Mouse (Mus musculus) MEL (cell line): ENCODE results near the gene Krtap9-3. TPM values are rescaled to one million over a fixed set of nuclear protein-coding genes. Genes with fewer than 3 reads are reported as not detected.

Experiments
- DNase-seq: peaks from one replicate; pipeline ENCODE4 v3.0.0; 2011; ENCODE audit warnings: low read depth, low spot score
- H3K27ac ChIP-seq: 2 replicates; pipeline ENCODE4 v1.5.1; 2012; ENCODE audit warnings: low read depth, mild to moderate bottlenecking, control low read depth, low read length, moderate library complexity; ENCODE audit not compliant: control insufficient read depth
- H3K27me3 ChIP-seq, 2 experiments: fragments of 150-350 bp in 1 of 2; sonication (generic) in 1 of 2; 2 replicates each; pipeline ENCODE4 v1.6.1; 2012; ENCODE audit warnings: low read length in 2 of 2, mild to moderate bottlenecking in 2 of 2, improper control_type of control experiment in 1 of 2, moderate library complexity in 1 of 2; ENCODE audit not compliant: insufficient read depth in 2 of 2, control insufficient read depth in 1 of 2
- H3K36me3 ChIP-seq, 2 experiments: 2 replicates each; pipeline ENCODE4 v1.6.1; 2012 to 2014; ENCODE audit warnings: low read length in 2 of 2, improper control_type of control experiment in 1 of 2, inconsistent platforms in 1 of 2, mild to moderate bottlenecking in 1 of 2; ENCODE audit not compliant: insufficient read depth in 2 of 2, control insufficient read depth in 1 of 2
- H3K4me1 ChIP-seq, 2 experiments: fragments of 150-350 bp in 1 of 2; sonication (generic) in 1 of 2; 2 replicates each; pipeline ENCODE4 v1.6.1; 2012; ENCODE audit warnings: low read length in 2 of 2, improper control_type of control experiment in 1 of 2, mild to moderate bottlenecking in 1 of 2; ENCODE audit not compliant: insufficient read depth in 2 of 2, control insufficient read depth in 1 of 2
- H3K4me3 ChIP-seq, 2 experiments: fragments of 150-350 bp in 1 of 2; sonication (generic) in 1 of 2; 2 replicates each; pipeline ENCODE4 v1.5.1; 2012; ENCODE audit warnings: low read depth in 2 of 2, low read length in 2 of 2, mild to moderate bottlenecking in 2 of 2, moderate library complexity in 2 of 2, control low read depth in 1 of 2, improper control_type of control experiment in 1 of 2; ENCODE audit not compliant: control insufficient read depth in 1 of 2, insufficient read depth in 1 of 2
- H3K79me2 ChIP-seq: 2 replicates; pipeline ENCODE4 v1.6.1; 2012; ENCODE audit warnings: mild to moderate bottlenecking, low read length, moderate library complexity; ENCODE audit not compliant: control insufficient read depth, poor library complexity, insufficient read depth
- H3K9ac ChIP-seq: 2 replicates; pipeline ENCODE4 v1.6.1; 2012; ENCODE audit warnings: low read depth, mild to moderate bottlenecking, control low read depth, low read length, moderate library complexity; ENCODE audit not compliant: control insufficient read depth, poor library complexity, severe bottlenecking
- H3K9me3 ChIP-seq: fragments of 150-350 bp; sonication (generic); replicated peaks from 2 replicates; pipeline ENCODE4 v1.6.1; 2012; ENCODE audit warnings: mild to moderate bottlenecking, low read length, improper control_type of control experiment, moderate library complexity; ENCODE audit not compliant: insufficient read depth
- BHLHE40 ChIP-seq: IDR thresholded peaks from 2 replicates; pipeline ENCODE4 v1.6.1; 2012; ENCODE audit warnings: low read depth, mild to moderate bottlenecking, inconsistent platforms, low read length, improper control_type of control experiment, borderline replicate concordance
- CHD1 ChIP-seq: IDR thresholded peaks from 2 replicates; pipeline ENCODE4 v1.6.1; 2012; ENCODE audit warnings: low read depth, mild to moderate bottlenecking, inconsistent platforms, low read length, improper control_type of control experiment
- E2F4 ChIP-seq: IDR thresholded peaks from 2 replicates; pipeline ENCODE4 v1.6.1; 2011; ENCODE audit warnings: low read depth, low read length, improper control_type of control experiment, borderline replicate concordance
- EP300 ChIP-seq, 2 experiments: IDR thresholded peaks; 2 replicates each; pipeline ENCODE4 v1.6.1; 2011; ENCODE audit warnings: improper control_type of control experiment in 2 of 2, low read length in 2 of 2, low read depth in 1 of 2, mild to moderate bottlenecking in 1 of 2
- MAFK ChIP-seq: IDR thresholded peaks from 2 replicates; pipeline ENCODE4 v1.6.1; 2011; ENCODE audit warnings: low read depth, mild to moderate bottlenecking, low read length, improper control_type of control experiment, borderline replicate concordance
- MYB ChIP-seq: IDR thresholded peaks from 2 replicates; pipeline ENCODE4 v1.6.1; 2011; ENCODE audit warnings: mild to moderate bottlenecking, low read depth, low read length, improper control_type of control experiment
- NRF1 ChIP-seq: IDR thresholded peaks from 2 replicates; pipeline ENCODE4 v1.6.1; 2014; ENCODE audit warnings: low read depth, mild to moderate bottlenecking, inconsistent platforms, low read length, improper control_type of control experiment, moderate library complexity; ENCODE audit not compliant: poor library complexity, insufficient read depth, severe bottlenecking
- POLR2AphosphoS2 ChIP-seq: IDR thresholded peaks from 2 replicates; pipeline ENCODE4 v1.6.1; 2011; ENCODE audit warnings: low read length, improper control_type of control experiment
- RCOR1 ChIP-seq: IDR thresholded peaks from 2 replicates; pipeline ENCODE4 v1.6.1; 2012; ENCODE audit warnings: low read depth, mild to moderate bottlenecking, inconsistent platforms, low read length, improper control_type of control experiment
- SIN3A ChIP-seq: IDR thresholded peaks from 2 replicates; pipeline ENCODE4 v1.6.1; 2012; ENCODE audit warnings: low read length, improper control_type of control experiment, inconsistent platforms
- SMC3 ChIP-seq: IDR thresholded peaks from 2 replicates; pipeline ENCODE4 v1.6.1; 2011; ENCODE audit warnings: low read depth, low read length, improper control_type of control experiment
- UBTF ChIP-seq: IDR thresholded peaks from 2 replicates; pipeline ENCODE4 v1.6.1; 2012; ENCODE audit warnings: low read depth, mild to moderate bottlenecking, inconsistent platforms, low read length, improper control_type of control experiment, moderate library complexity, borderline replicate concordance; ENCODE audit not compliant: insufficient read depth
- USF2 ChIP-seq, 2 experiments: IDR thresholded peaks; 2 replicates each; pipeline ENCODE4 v1.6.1; 2011 to 2012; ENCODE audit warnings: improper control_type of control experiment in 2 of 2, low read length in 2 of 2, borderline replicate concordance in 1 of 2, inconsistent platforms in 1 of 2, low read depth in 1 of 2, mild to moderate bottlenecking in 1 of 2; ENCODE audit not compliant: insufficient read depth in 1 of 2
- ZKSCAN1 ChIP-seq: IDR thresholded peaks from 2 replicates; pipeline ENCODE4 v1.6.1; 2012; ENCODE audit warnings: low read depth, mild to moderate bottlenecking, inconsistent platforms, low read length, improper control_type of control experiment, moderate library complexity
- ZMIZ1 ChIP-seq: IDR thresholded peaks from 2 replicates; pipeline ENCODE4 v1.6.1; 2012; ENCODE audit warnings: low read depth, mild to moderate bottlenecking, inconsistent platforms, low read length, improper control_type of control experiment, moderate library complexity
- polyA plus RNA-seq, 2 experiments: library from polyadenylated mRNA; stranded (reverse) in 1 of 2; unstranded in 1 of 2; fragments of >175 nt in 1 of 2; fragments of >200 nt in 1 of 2; gene quantifications; 2 replicates each; pipeline versions ENCODE4 v1.2.1 to v1.2.4; 2012; ENCODE audit warnings: low replicate concordance in 2 of 2, low read depth in 1 of 2; ENCODE audit not compliant: insufficient read length in 2 of 2, insufficient read depth in 1 of 2, missing spikeins in 1 of 2
- total RNA-seq: library from RNA; depleted of rRNA; stranded (reverse); fragments of 300-350 nt; gene quantifications from 2 replicates; pipeline ENCODE4 v1.2.3, GENCODE M21; 2012

Krtap9-3 gene
- total and polyA plus RNA-seq, 3 experiments, result not detected

GRCm38 (mm10) chr11:99562580-99562979 lies 35.3 kb downstream of the Krtap9-3 start:
- no peak for DNase-seq
- H3K4me3 ChIP-seq, result no peak overlapping the region
- H3K4me1 ChIP-seq, result no peaks in the 10 kb centered on the region
- no peaks in the 10 kb centered on the region; the same call in 1 of the 2 replicates for H3K9me3 ChIP-seq
- H3K79me2 ChIP-seq, result no peaks in the 10 kb centered on the region
- H3K27ac ChIP-seq, result no peak overlapping the region
- no peaks in the 10 kb centered on the region for H3K27me3 ChIP-seq
- H3K9ac ChIP-seq, result no peak overlapping the region
- TF ChIP-seq E2F4 (no peak), EP300 (IDR thresholded peaks at IDR 0.05; ENCODE audit: low read depth in 1 of 2, low read length in 2 of 2) (no peak), SIN3A (no peak)
- TF ChIP-seq, all 39 proteins: peak for 0
- H3K36me3 ChIP-seq, result no peaks in the 10 kb centered on the region

GRCm38 (mm10) chr11:99559366-99559765 lies 38.5 kb downstream of the Krtap9-3 start, which contains the start of gene Gm11939:
Gm11939 (minus strand) TSS chr11:99559466.
- Histone ChIP-seq H3K9ac (no peak within 1 kb of the TSS), H3K27me3 (no peaks in the 10 kb centered on the region), H3K36me3 (no peaks in the 10 kb centered on the region), H3K4me1 (no peaks in the 10 kb centered on the region), H3K9me3 (no peaks in the 10 kb centered on the region)
- no peak for DNase-seq
- TF ChIP-seq MAFK (no peak), RCOR1 (no peak), ZKSCAN1 (no peak), BHLHE40 (no peak), USF2 (IDR thresholded peaks at IDR 0.05; ENCODE audit: borderline replicate concordance in 1 of 2, insufficient read depth in 1 of 2, low read depth in 1 of 2, low read length in 2 of 2) (no peak), MYB (no peak), SMC3 (no peak), POLR2AphosphoS2 (no peak), UBTF (no peak), ZMIZ1 (no peak), CHD1 (no peak), NRF1 (no peak)
- TF ChIP-seq, all 39 proteins: peak for 0
- Histone ChIP-seq H3K27ac (no peak within 1 kb of the TSS), H3K79me2 (no peaks in the 10 kb centered on the region), H3K4me3 (no peak within 1 kb of the TSS)
